Mouse (Mus musculus) spleen, adult 12 weeks (tissue): Measurements from ENCODE around the gene Gm17660.

Source experiments
- DNase-seq: peaks from one replicate; pipeline ENCODE4 v3.0.0; 2022; ENCODE audit warnings: low spot score

Gene Gm17660

DNA sequence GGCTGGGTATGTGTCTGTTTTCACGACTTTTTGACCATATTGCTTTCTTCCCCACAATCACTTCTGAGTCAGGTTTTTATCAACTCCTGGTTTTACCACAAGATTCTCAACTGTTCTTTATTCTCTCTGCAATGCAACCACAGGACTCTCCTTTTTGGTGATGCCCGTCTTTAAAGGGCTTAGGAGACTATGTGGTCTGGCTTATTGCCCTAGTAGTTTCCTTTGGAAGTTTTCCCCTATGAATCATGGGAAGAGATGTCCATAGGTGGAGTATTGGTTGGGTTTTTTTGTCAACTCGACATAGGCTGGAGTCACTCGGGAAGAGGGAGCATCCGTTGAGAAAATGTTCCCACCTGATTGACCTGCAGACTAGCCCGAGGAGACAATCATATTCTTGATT is 3.3 kb upstream of the Gm17660 start:
- DNase-seq = no peak

DNA sequence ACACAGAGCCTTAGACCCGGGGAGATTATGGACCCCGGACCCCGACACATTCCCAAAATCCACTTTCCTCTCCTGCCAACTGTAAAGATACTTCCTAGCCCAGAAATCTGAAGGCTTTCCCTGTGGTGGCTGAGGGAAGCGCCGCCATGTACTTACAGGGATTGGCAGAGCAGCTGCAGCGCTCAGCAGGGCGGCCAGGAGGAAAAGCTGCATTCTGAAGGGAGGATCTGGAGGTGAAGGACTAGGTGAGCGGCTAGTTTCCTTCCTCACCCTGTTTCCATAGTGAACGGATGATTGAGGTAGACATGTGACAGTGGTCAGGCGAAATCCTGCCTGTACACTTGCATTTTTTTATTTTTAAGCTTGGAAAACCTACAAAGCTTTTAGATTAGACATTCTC is 1.0 kb downstream of the Gm17660 start:
- DNase-seq = no peak

DNA sequence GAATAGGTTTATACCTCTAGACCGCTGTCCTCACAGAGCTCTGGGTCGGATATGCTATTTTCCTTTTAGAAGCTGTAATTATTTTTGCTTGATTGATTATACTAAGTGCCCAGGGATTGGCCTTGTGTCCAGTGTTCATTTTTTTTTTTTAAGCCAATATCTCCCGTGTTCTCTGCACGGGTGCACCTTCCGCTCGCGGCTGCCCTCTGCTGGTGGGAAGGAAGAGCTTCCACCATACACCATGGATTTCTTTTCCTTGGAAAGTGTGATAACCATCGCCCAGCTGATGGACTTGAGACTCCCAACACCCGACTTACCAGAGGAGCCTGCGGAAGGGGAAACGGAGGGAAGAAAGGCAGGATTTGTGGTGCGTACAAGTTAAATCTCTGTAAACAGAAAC is 3.0 kb downstream of the Gm17660 start:
- peak; percentile 30 for DNase-seq

- DNase-seq = no peak
Observed at GRCm38 (mm10) chr5:104073602-104074001, 3.8 kb downstream of the Gm17660 start.

- DNase-seq = no peak
Observed at GRCm38 (mm10) chr5:104072272-104072886, 5.0 kb downstream of the Gm17660 start.

DNA sequence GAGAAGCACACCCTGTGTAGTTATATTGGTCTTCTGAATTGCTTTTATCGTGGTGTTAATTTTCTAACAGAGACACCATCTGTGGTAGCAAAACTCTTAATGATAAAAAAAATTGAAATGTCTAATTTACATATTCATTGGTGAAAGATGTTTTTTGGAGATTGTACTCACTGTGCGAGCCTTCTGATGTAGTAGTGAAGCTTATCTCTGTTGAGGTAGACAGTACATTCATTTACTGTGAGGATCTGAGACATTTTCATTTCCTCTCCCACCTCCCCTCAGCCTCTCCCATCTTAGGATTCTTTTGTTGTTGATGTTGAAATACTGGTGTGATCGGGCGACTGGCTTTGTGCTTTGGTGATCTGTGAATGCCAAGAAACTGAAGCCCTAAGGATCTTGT is 6.4 kb downstream of the Gm17660 start:
- no peak for DNase-seq

- no peak for DNase-seq
Observed at GRCm38 (mm10) chr5:104068751-104069150, 8.7 kb downstream of the Gm17660 start.

- DNase-seq = no peak
Observed at GRCm38 (mm10) chr5:104062773-104063551, 14.4 kb downstream of the Gm17660 start.

- DNase-seq = no peak
Observed at GRCm38 (mm10) chr5:104061936-104062772, 15.3 kb downstream of the Gm17660 start.

DNA sequence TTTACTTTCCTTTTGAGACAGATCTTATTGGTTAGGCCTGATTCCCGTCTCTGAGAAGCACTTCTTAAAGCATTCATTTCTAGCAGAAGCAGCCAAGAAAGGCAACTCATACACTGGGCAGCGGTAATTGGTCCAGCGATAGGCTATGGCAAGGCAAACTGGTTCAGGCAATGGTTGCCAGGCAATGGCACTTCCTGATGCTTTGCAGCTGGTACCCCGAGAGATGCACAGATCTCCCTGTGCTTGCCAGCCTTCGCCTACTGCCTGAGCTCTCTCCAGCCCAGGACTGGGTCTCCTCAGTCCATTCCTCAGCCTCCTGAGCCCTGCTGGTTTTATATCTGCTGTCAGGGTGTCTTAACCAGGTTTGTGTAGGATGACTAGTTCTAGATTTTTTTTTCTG is 17.0 kb downstream of the Gm17660 start:
- no peak for DNase-seq

DNA sequence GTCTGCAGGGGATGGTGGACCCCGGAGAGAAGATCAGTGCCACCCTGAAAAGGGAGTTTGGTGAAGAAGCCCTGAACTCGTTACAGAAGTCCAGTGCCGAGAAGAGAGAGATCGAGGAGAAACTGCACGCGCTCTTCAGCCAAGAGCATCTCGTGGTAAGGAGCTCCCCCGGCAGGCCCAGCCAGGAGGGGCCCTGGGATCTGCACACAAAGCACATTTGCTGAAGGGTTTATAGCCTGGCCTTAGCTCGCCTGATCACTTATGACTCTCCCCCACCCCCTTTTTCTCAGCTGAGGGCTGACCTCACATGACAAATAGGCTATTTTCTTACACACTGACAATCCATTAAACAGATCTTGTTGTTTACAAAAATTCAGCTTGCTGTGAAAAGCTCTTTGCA is 17.8 kb downstream of the Gm17660 start:
- no peak for DNase-seq

DNA sequence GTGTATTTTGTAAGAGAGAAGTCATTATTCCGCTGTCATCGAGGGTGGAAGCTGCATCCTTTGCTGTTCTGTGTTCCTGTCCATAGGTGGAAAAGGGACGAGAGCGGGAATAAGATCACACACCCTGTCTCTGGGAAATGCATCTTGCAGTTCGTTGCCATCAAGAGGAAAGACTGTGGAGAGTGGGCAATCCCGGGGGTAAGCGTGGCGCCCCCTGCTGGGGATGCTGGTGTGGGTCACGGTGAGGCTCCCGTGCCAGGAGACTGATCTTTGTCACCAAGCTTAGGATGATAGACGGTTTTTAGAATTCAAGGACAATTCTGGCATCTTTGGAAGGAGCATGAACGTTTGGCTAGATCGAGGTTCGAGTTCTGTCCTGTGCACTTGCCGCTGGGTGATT is 19.4 kb downstream of the Gm17660 start:
- DNase-seq = peak; percentile 39

DNA sequence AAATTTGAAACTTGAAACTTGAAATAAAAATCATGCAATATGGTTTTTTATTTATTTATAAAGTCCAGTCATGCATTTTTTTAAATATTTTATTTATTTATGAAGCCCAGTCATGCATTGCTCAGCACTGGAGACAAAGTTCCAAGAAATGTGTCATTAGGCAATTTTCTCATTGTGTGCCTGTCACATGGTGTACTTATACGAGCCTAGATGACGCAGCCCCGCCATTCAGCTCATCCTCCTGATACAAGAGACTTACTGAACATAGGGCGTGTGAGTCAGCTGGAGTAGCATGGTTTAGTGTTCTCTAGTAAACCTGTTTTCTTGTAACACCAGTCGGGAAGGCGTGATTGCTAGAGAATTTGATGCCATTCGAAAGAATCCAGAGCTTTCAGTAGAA is 21.1 kb downstream of the Gm17660 start:
- DNase-seq = no peak

- DNase-seq = no peak
Observed at GRCm38 (mm10) chr5:104055816-104056215, 21.6 kb downstream of the Gm17660 start.

- peak; percentile 21 for DNase-seq
Observed at GRCm38 (mm10) chr5:104054938-104055337, 22.5 kb downstream of the Gm17660 start.

- peak; percentile 54 for DNase-seq
Observed at GRCm38 (mm10) chr5:104052956-104053355, 24.5 kb downstream of the Gm17660 start.

DNA sequence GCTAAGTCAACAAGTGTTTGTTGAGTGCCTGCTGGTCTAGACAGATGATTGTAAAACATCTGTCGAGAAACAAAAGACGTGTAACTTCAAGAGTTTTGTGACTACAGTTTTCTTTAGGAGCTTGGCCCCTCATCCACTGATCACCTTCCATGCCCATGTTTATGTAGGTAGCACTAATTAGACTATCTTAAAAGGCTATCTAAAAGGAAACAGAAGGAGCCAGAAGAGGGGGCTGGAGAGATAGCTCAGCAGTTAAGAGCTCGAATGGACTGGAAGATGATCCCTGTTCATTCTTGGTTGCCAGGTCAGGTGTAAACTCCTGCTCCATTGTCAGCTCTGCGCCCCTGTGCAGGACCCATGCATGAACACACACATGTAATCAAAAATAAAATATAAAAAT is 29.3 kb downstream of the Gm17660 start:
- no peak for DNase-seq

GRCm38 (mm10) chr5:104047200-104048105 is 30.0 kb downstream of the Gm17660 start:
- no peak for DNase-seq

DNA sequence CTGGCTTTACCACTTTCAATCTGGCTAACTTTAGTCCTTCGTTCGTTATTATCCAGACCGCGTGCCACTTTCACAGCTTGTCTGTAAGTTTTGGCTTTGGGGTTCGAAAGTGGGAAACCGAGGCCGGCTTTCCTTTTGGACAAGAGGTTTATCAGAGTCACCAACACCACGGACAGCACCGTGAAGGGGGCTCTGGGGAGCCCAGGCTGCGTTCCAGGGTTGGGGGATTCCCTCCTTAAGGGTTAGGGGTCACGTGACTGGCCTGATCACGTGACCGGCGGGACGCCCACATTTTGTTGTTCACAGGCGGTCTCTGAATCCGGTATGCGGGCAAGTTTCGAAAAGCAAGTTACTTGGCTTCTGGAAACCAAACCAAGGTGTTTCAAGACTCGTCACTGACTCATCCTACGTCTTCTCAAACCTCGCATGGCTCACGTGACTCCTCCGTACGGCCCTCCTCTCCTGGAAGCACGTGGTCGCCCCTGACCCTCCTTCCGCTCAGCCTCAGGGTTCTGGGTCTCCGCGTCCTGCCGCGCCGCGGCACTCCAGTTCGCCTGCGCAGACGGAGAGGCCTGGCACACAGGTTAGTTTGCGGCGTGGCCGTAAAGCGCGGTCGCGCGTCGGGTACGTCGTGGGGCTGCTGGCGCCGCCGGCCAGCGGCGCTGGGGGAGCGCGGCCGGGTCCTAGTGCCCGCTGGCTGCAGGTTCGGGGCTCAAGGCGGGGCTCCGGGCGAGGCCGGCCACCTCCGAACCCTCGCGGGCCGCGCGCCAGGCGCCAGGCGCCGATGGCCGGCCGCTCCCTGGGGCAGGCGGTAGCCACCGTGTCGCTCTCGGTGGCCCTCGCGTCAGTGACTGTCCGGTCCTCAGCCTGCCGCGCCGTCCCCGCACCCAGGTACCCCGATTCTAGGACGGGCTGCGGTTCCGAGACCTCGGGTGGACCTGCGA is 30.9 kb downstream of the Gm17660 start, which contains the start of gene Nudt9:
TSS of gene Nudt9 (plus strand) at position 51 of the 944 bp plus-strand sequence.
- DNase-seq = peak; percentile 96

DNA sequence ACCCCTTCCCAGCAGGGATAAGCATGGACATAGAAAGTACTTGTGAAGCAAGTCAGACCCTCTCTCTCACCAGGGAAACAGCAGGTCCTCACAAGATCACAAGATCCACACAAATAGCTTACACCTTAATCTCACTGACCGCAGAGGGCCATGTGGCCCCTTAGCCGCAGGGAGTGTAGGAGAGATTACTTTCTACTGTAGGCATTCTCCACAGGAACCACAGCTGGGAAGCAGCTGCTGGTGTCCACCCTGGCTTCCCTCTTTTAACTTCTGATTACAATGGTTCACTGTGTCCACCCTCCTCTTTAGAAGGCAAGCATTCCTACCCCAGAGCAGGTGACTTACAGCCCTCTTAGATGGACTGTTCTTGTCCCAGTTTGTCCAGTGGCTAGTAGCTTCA is 33.7 kb downstream of the Gm17660 start:
- DNase-seq = no peak

DNA sequence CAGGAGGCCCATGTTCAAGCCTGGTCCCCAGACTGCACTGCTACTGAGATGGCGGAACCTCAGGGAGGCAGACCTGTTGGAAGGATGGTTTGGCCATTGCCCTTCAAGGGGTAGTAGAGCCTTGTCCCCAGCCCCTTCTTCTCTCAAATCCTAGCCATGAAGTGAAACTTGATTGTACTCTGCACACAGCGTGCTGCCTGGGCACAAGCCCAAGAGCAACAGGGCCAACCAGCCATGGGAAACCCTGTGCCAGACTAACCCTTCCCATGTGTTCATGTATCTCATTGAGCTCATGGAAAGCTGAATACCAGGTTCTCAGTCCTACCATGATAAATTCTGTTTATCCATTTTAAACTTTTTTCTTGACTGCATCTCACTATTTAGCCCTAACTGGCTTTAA is 34.5 kb downstream of the Gm17660 start:
- no peak for DNase-seq
